Mouse (Mus musculus) heart, postnatal 0 days (tissue): ENCODE data around the gene Nav2.

ENCODE experiments used
- CTCF ChIP-seq: IDR thresholded peaks from 2 replicates; pipeline ENCODE4 v1.5.1; 2016; ENCODE audit warnings: antibody characterized with exemption, control low read depth, low read depth
- EP300 ChIP-seq: IDR thresholded peaks from 2 replicates; pipeline ENCODE4 v1.6.1; 2016; ENCODE audit warnings: antibody characterized with exemption, low read depth

DNA sequence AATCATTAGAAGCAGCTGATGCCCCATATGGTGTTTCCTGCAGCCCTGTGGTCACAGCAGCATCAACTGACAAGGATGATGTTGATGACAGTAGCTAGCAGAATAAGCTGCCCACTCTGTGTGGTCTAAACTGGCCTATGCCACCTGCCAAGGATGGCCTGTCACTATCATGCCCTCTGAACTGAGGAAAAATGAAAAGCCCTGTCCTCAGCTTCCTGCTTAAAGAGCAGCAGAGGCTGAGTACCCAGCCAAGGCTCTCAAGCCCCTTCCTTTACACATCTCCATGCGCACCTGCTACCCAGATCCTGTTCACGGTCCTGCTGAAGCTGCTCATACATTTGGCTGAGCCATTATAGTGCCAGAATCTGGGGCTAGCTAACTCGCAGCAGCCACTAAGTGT, 193.7 kb downstream of the Nav2 start:
- TF ChIP-seq EP300 (no peak), CTCF (no peak)
